ENCODE assay signal across 21 mouse cellular contexts in the genomic region with DNA sequence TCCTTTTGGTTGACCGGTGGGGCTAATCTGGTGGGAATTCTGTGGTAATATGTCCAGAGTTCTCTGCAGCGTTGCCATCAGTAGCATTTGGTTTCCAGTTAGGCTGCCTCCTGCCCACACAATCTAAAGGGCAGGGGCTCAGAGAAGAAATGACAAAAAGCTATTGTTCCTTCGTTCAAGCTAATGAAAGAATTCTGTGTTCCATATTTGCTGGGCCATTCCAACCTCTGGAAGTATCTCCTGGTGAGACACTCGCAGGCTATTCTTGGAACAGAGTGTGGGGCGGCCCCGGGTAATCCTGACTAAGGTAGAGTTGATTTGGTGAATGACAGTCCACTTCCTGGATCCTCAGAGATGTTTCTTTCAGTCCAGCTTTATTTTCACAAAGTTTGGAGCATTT.
DNase-seq lines count a peak whose midpoint lies in the region; ATAC-seq and TF ChIP-seq lines count a peak whose summit lies in the region.
"Had no signal": no experiment of that assay in that cellular context is flagged by ENCODE, and none has a peak within 500 bp of the region (broad histone marks: within the 10 kb centered on the region; RNA-seq: fewer than 3 reads in every experiment).

No protein-coding gene starts in this region.

- no peaks in the 10 kb centered on the region for H3K36me3 ChIP-seq in testis, adult 2 months (ENCODE audit: control insufficient read depth, insufficient read depth, low read length)
- H3K36me3 ChIP-seq: embryonic facial prominence, embryonic 12.5 days had no signal

- DNase-seq in frontal cortex, postnatal 25 days (ENCODE audit: low spot score in 2 of 2): no peak
- DNase-seq in testis, postnatal 14 days (ENCODE audit: low spot score): no peak
- DNase-seq in brain, adult 2 months (ENCODE audit: low read depth, low spot score): peak; percentile 52
- no peak for DNase-seq in adrenal gland, postnatal 36 days
- DNase-seq: adrenal gland, adult 2 months; adrenal gland, postnatal 10 days; adrenal gland, postnatal 25 days; B cell, adult 2 months; cerebellum, adult 11 months; cerebellum, adult 18-20 months; cerebellum, adult 8-10 months; cerebellum, adult 9-11 months; cerebellum, postnatal 14 days; forebrain, postnatal 0 days had no signal

- no peaks in the 10 kb centered on the region for H3K27me3 ChIP-seq in testis, adult 2 months (ENCODE audit: control insufficient read depth, insufficient read depth, low read length)
- H3K27me3 ChIP-seq: embryonic facial prominence, embryonic 12.5 days; forebrain, embryonic 13.5 days; forebrain, embryonic 15.5 days had no signal

- ATAC-seq in frontal cortex, adult (ENCODE audit: low TSS enrichment): peak; percentile 24; the same call in 1 of the 2 replicates
- ATAC-seq: CD4-positive, CD25-positive, alpha-beta regulatory T cell, adult 4 months; forebrain, embryonic 13.5 days; forebrain, embryonic 15.5 days; forebrain, postnatal 0 days had no signal

- TF ChIP-seq POLR2A in testis, adult 2 months (IDR thresholded peaks at IDR 0.05; ENCODE audit: control insufficient read depth, low read depth, low read length): no peak

- H3K4me1 ChIP-seq in testis, adult 2 months (ENCODE audit: control insufficient read depth, insufficient read depth, low read length): no peaks in the 10 kb centered on the region

- peak overlapping the region; percentile 81 for H3K4me3 ChIP-seq in testis, adult 2 months (ENCODE audit: control insufficient read depth, low read depth, low read length)
- H3K4me3 ChIP-seq: embryonic facial prominence, embryonic 10.5 days; embryonic facial prominence, embryonic 12.5 days; forebrain, embryonic 13.5 days; forebrain, embryonic 15.5 days had no signal

- TF ChIP-seq CTCF in testis, adult 2 months (IDR thresholded peaks at IDR 0.05; ENCODE audit: control insufficient read depth, insufficient read depth, insufficient replicate concordance, low read depth, low read length): no peak

- no peak overlapping the region for H3K27ac ChIP-seq in testis, adult 2 months (ENCODE audit: control insufficient read depth, insufficient read depth, low read depth, low read length)
- H3K27ac ChIP-seq: embryonic facial prominence, embryonic 10.5 days; embryonic facial prominence, embryonic 12.5 days; forebrain, embryonic 13.5 days; forebrain, embryonic 15.5 days had no signal
